Mouse (Mus musculus) lung, postnatal 0 days (tissue): ENCODE measurements at regions not wholly inside any gene's neighbourhood (a gene's known extent, or its start where the extent isn't known, plus 50 kb on each side); places are given as distances from the start of the nearest gene placed in this dataset.

Experiments used
- ATAC-seq: fragments of 200-750 bp; cut with Nextera tagmentation; 2 replicates; pipeline ENCODE4 v1.8.0; 2017; ENCODE audit warnings: moderate library complexity
- DNase-seq: peaks from one replicate; pipeline ENCODE4 v3.0.0-alpha.2; 2016; ENCODE audit warnings: low spot score
- H3K27ac ChIP-seq: fragments of 300-500 bp; sonication (generic); 2 replicates; pipeline ENCODE4 v1.5.1; 2014; ENCODE audit warnings: antibody characterized with exemption, mild to moderate bottlenecking, low read length, mixed read lengths
- H3K27me3 ChIP-seq: fragments of 300-500 bp; sonication (generic); replicated peaks from 2 replicates; pipeline ENCODE4 v1.6.1; 2014; ENCODE audit warnings: low read length, mixed read lengths; ENCODE audit not compliant: insufficient read depth
- H3K36me3 ChIP-seq: fragments of 300-500 bp; sonication (generic); 2 replicates; pipeline ENCODE4 v1.6.1; 2014; ENCODE audit warnings: low read length, mixed read lengths; ENCODE audit not compliant: insufficient read depth
- H3K4me1 ChIP-seq: fragments of 300-500 bp; sonication (generic); 2 replicates; pipeline ENCODE4 v1.6.1; 2014; ENCODE audit warnings: antibody characterized with exemption, low read depth, low read length, mixed read lengths; ENCODE audit not compliant: insufficient read depth
- H3K4me2 ChIP-seq: fragments of 300-500 bp; sonication (generic); replicated peaks from 2 replicates; pipeline ENCODE4 v1.6.1; 2014; ENCODE audit warnings: low read depth, mild to moderate bottlenecking, low read length, moderate library complexity, mixed read lengths
- H3K4me3 ChIP-seq: fragments of 300-500 bp; sonication (generic); 2 replicates; pipeline ENCODE4 v1.5.1; 2014; ENCODE audit warnings: low read depth, low read length
- H3K9ac ChIP-seq: fragments of 300-500 bp; sonication (generic); replicated peaks from 2 replicates; pipeline ENCODE4 v1.6.1; 2014; ENCODE audit warnings: low read depth, mild to moderate bottlenecking
- H3K9me3 ChIP-seq: fragments of 300-500 bp; sonication (generic); 2 replicates; pipeline ENCODE4 v1.6.1; 2016; ENCODE audit warnings: low read length, mixed read lengths
- CTCF ChIP-seq: IDR thresholded peaks from 2 replicates; pipeline ENCODE4 v1.5.1; 2016; ENCODE audit warnings: antibody characterized with exemption, mild to moderate bottlenecking
- EP300 ChIP-seq: IDR thresholded peaks from 2 replicates; pipeline ENCODE4 v1.6.1; 2016; ENCODE audit warnings: antibody characterized with exemption, mild to moderate bottlenecking, control low read depth
- WGBS: fragments of 180-500 bp; shearing (Covaris S2); extraction: QIAGEN DNeasy Blood & Tissue Kit; methylation state at CpG from one replicate; pipeline ENCODE4 v1.1.7; 2014; 5-methylcytosine and 5-hydroxymethylcytosine counted together

DNA sequence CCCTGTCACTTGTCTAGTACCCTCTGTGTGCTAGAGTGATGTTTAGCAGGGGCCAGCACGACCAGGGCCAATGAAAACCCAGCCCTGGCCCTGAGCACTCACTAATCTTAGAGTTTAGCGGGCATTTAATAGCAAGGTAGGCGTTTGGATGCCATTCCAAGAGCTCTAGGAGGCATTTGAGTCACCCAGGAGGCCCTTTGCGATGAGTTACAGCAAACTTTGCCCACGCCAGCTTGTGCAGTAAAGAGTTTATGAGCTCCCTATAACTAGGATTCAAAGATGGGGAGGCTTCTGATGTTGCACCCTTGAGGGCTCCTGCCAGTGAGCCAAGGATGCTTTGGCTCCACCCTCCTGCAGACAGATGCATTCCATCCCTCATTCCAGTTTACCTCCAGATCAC is 150.8 kb downstream of the Plpp3 start:
- Histone ChIP-seq H3K4me1 (no peaks in the 10 kb centered on the region), H3K4me3 (no peak overlapping the region), H3K9me3 (no peaks in the 10 kb centered on the region), H3K9ac (no peak overlapping the region), H3K36me3 (no peaks in the 10 kb centered on the region), H3K27ac (no peak overlapping the region), H3K27me3 (no peaks in the 10 kb centered on the region), H3K4me2 (no peak overlapping the region)
- DNase-seq (no peak), ATAC-seq (no peak)
- no peak for TF ChIP-seq CTCF
- no peak for TF ChIP-seq EP300
- WGBS, result 81% methylated on average over 5 of the region's 5 CpGs

GRCm38 (mm10) chr4:105308971-105309488 is 151.9 kb downstream of the Plpp3 start:
- H3K9ac ChIP-seq, result no peak overlapping the region
- H3K4me3 ChIP-seq, result no peak overlapping the region
- H3K9me3 ChIP-seq, result no peaks in the 10 kb centered on the region
- DNase-seq (no peak), ATAC-seq (no peak)
- H3K36me3 ChIP-seq, result no peaks in the 10 kb centered on the region
- H3K27me3 ChIP-seq, result no peaks in the 10 kb centered on the region
- H3K4me1 ChIP-seq, result no peaks in the 10 kb centered on the region
- TF ChIP-seq CTCF, result no peak
- TF ChIP-seq EP300, result no peak
- H3K27ac ChIP-seq, result no peak overlapping the region
- no peak overlapping the region for H3K4me2 ChIP-seq
- 69% methylated on average over 5 of the region's 5 CpGs for WGBS

DNA sequence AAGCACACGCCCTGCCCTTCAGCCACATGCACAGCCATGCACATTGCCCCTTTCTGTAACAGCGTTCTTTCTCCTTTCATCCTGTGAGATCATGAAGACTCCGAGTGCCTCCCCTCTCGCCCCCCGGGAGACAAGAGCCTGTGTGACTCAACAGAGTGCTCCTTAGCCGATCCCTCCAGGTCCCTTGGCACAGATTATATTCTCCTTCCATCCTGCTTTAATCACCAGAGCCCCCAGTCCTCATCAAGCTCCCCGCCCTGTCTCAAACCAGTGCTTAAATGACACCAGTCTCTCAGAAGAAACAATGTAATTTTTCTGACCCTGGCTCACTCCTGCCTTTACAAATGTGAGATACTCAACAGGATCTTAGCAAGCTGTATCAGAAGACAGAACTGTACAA is 155.5 kb downstream of the Plpp3 start:
- Histone ChIP-seq H3K9ac (no peak overlapping the region), H3K27me3 (no peaks in the 10 kb centered on the region), H3K4me2 (no peak overlapping the region), H3K4me1 (no peaks in the 10 kb centered on the region), H3K4me3 (no peak overlapping the region), H3K9me3 (no peaks in the 10 kb centered on the region), H3K27ac (no peak overlapping the region), H3K36me3 (no peaks in the 10 kb centered on the region)
- ATAC-seq, result no peak
- DNase-seq, result no peak
- WGBS, result 69% methylated on average over 7 of the region's 7 CpGs
- TF ChIP-seq EP300, result no peak
- no peak for TF ChIP-seq CTCF

- 0 out of 2 replicates have a peak, but pooled peaks have one; percentile 16 for TF ChIP-seq EP300
- no peak for TF ChIP-seq CTCF
- H3K36me3 ChIP-seq, result no peaks in the 10 kb centered on the region
- no peak overlapping the region for H3K4me3 ChIP-seq
- H3K9me3 ChIP-seq, result no peaks in the 10 kb centered on the region
- no peak overlapping the region for H3K4me2 ChIP-seq
- no peak overlapping the region for H3K27ac ChIP-seq
- DNase-seq (no peak), ATAC-seq (no peak)
- WGBS, result 49% methylated on average over 10 of the region's 10 CpGs
- H3K9ac ChIP-seq, result no peak overlapping the region
- no peaks in the 10 kb centered on the region for H3K4me1 ChIP-seq
- H3K27me3 ChIP-seq, result no peaks in the 10 kb centered on the region
These were observed 156.1 kb downstream of the Plpp3 start for GRCm38 (mm10) chr4:105313151-105313818.

- Histone ChIP-seq H3K36me3 (no peaks in the 10 kb centered on the region), H3K27me3 (no peaks in the 10 kb centered on the region), H3K9ac (no peak overlapping the region), H3K4me2 (no peak overlapping the region), H3K9me3 (no peaks in the 10 kb centered on the region), H3K4me1 (no peaks in the 10 kb centered on the region), H3K27ac (no peak overlapping the region), H3K4me3 (no peak overlapping the region)
- DNase-seq (peak; percentile 23), ATAC-seq (no peak)
- 54% methylated on average over 5 of the region's 5 CpGs for WGBS
- TF ChIP-seq EP300 (no peak), CTCF (no peak)
These were observed 157.9 kb downstream of the Plpp3 start for GRCm38 (mm10) chr4:105315095-105315494.

DNA sequence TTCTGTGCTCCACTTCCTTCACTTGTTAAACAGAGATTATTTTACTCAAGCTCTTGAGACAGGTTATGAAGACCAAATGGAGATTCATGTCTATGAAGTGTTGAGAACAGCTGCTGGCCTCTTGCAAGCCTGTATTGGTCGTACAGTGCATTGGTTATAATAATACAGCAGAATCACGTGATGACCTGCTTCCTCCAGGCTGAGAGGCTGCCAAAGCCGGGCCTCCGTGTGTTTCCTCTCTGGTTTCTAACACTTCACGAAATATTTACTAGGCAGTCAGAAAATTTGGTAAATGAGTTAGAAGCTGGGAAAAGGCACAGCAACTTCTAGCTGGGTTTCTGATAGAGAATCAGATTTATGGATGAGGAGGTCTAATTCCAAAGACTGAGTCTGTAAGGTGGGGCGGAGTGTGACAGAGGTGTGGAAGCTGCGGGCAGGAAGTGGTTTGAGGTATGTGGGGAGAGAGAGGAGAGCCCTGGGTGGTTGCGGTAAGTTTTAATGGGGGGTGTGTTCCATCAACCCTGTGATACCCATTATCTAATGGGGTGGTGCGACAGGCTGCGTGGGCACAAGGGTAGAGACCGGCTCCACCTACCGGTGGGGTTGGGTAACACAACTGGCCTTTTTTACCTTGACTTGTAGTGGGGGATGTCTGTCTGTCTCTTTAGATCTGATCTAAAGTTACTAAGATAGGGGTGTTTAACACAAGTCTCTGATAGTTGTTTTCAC is 159.5 kb downstream of the Plpp3 start:
- no peaks in the 10 kb centered on the region for H3K36me3 ChIP-seq
- ATAC-seq (no peak; the same call in 1 of the 2 replicates), DNase-seq (no peak)
- WGBS, result 48% methylated on average over 12 of the region's 12 CpGs
- TF ChIP-seq EP300 (no peak), CTCF (peak; percentile 59)
- no peaks in the 10 kb centered on the region for H3K27me3 ChIP-seq
- H3K27ac ChIP-seq, result no peak overlapping the region
- H3K4me2 ChIP-seq, result no peak overlapping the region
- no peaks in the 10 kb centered on the region for H3K9me3 ChIP-seq
- H3K9ac ChIP-seq, result no peak overlapping the region
- no peak overlapping the region for H3K4me3 ChIP-seq
- H3K4me1 ChIP-seq, result no peaks in the 10 kb centered on the region
